Mouse (Mus musculus): Measurements from ENCODE around the gene Jade1.

Jade1 gene

GRCm38 (mm10) chr3:41548238-41548637 lies 7.3 kb upstream of the Jade1 start:
- DNase-seq (ENCODE audit: low read depth in 2 of 2, low spot score in 2 of 2): no peak

DNA sequence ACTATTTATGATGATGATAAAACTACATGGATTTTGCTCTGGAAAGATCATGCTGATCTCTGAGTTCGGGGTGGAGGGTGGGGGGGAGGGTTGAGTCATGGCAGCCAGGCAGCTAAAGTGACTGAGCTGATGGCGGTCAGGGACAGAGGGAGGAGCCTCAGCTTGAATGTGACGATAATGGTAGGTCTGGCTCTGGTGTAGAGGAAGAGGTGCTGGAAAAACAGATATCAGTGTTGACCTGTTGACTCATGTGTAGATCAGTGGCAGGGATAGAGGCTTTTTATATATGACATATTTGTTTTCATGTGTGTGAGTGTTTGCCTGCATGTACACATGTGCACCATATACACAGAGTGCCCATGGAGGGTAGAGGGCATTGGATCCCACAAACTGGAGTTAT lies 3.9 kb upstream of the Jade1 start:
- no peak for DNase-seq (ENCODE audit: low read depth in 2 of 2, low spot score in 2 of 2)

DNA sequence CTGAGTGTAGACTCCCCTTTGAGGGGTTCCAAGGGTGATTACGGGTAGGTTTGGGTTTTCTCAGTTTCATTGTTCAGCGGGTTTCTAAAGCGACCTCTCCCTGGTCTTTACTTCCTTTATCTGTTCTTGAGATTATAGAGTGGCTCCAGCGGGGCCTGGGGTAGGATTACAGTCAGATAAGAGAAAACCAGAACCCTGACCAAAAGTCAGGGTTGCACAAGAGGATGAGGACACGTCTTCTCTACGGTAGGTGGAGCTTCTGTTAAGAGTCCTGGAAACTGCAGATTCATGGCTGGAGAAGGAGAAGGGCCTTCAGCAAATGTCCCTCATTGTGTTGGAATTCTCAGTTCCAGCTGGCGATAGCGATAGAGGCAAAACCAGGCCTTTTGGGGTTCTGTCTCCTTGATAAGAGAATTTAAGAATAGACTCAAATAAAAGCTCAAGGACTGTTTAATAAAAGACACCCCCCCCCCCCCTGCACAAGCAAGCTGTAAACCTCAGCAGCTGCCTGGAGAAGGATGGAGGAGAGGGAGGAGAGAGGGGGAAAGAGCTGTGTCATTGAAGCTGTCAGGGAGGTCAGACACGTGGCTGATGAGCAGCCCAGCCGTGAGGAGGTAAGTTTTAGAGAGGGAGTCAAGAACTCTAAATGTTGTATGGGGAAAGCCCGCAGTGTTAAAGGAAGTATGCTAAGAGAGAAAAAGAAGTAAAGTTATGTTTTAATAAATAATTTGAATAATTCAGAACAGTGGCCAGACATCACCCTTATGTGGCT lies 2.6 kb upstream of the Jade1 start:
- DNase-seq (ENCODE audit: low read depth in 2 of 2, low spot score in 2 of 2): no peak

GRCm38 (mm10) chr3:41553681-41554080 lies 1.9 kb upstream of the Jade1 start:
- no peak for DNase-seq (ENCODE audit: low read depth in 2 of 2, low spot score in 2 of 2)

- DNase-seq (ENCODE audit: low read depth in 2 of 2, low spot score in 2 of 2): no peak
These were observed 753 bp upstream of the Jade1 start for GRCm38 (mm10) chr3:41554480-41555475.

DNA sequence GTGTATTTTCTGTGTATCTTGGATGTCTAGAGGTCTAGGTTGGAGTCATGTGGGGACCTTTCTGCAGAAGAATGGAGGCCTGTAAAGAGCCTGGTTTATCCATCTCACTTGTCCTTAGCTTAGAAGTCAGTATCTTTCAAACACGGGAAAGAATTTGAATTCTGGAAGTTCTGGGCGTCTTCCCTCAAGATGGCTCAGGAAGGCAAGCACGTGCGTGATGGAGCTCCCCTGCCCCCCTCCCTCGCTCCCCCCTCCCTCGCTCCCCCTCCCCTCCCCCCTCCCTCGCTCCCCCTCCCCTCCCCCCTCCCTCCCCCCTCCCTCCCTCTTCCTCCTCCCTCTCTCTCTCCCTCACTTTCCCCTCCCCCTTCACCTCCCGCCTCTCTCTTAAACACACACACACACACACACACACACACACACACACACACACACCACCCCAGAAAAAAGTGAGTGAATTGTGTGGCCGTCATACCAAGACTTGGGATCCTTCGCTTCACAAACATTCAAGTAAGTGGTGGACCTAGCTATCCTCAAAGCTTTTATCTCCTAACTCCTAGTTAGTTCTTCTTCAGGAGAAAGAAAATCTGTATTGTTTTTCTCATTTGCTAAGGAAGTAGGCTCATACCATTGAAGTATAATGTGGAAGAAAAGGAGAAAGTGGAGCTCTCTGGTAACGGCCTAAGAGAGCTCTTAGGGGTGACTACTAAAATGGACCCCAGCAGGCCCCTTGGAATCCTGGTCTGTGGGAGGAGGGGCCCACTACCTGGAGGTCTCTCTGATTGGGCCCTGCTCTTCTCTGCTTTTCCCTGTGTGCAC lies 1.1 kb downstream of the Jade1 start:
- DNase-seq (ENCODE audit: low read depth in 2 of 2, low spot score in 2 of 2): no peak

- no peak for DNase-seq (ENCODE audit: low read depth in 2 of 2, low spot score in 2 of 2)
These were observed 1.9 kb downstream of the Jade1 start for GRCm38 (mm10) chr3:41557267-41557995.

- no peak for DNase-seq (ENCODE audit: low read depth in 2 of 2, low spot score in 2 of 2)
These were observed 5.0 kb downstream of the Jade1 start for GRCm38 (mm10) chr3:41560489-41560888.

GRCm38 (mm10) chr3:41561787-41562186 lies 6.3 kb downstream of the Jade1 start:
- DNase-seq (ENCODE audit: low read depth in 2 of 2, low spot score in 2 of 2): no peak

DNA sequence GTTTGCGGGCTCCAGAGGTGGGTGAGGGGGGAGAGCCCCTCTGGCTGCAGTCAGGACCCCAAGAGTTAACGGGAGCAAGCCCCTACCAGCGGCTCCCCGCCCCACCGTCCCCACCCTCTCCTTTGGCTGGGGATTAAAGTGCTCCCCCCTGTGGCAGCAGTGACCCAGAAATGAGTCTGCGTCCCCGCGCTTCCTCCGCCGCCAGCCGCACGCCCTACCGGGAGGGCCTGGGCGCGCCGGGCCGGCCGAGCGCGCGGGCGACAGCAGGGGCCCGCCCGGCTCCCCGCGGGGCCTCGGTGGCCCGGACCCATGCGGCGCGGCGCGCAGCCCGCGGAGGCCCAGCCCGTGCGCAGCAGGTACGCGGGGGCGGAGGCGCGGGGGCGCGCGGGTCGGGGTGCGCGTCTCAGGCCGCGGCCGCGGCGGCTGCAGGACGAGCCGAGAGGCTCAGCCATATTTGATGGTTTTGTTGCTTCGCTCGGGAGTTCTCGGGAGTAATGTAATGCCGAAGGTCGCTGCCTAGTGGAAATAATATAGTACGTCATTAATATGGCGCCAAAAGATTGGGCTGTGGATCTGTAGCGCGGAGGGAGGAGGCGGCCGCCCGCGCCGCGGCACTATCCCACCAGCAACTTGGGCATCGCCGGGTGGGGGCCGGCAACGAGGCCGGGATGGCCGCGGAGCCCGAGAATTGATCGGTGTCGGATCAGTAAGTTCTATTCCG lies 7.8 kb downstream of the Jade1 start:
- peak; percentile 53 to 76 for DNase-seq (ENCODE audit: low read depth in 2 of 2, low spot score in 2 of 2)

- peak in 1 of 2 experiments; percentile 21 for DNase-seq (ENCODE audit: low read depth in 2 of 2, low spot score in 2 of 2)
These were observed 8.5 kb downstream of the Jade1 start for GRCm38 (mm10) chr3:41563997-41564396.

GRCm38 (mm10) chr3:41564471-41565213 lies 9.1 kb downstream of the Jade1 start:
- peak; percentile 67 to 70 for DNase-seq (ENCODE audit: low read depth in 2 of 2, low spot score in 2 of 2)

- DNase-seq (ENCODE audit: low read depth in 2 of 2, low spot score in 2 of 2): peak; percentile 52 to 54
These were observed 9.9 kb downstream of the Jade1 start for GRCm38 (mm10) chr3:41565410-41565823.

DNA sequence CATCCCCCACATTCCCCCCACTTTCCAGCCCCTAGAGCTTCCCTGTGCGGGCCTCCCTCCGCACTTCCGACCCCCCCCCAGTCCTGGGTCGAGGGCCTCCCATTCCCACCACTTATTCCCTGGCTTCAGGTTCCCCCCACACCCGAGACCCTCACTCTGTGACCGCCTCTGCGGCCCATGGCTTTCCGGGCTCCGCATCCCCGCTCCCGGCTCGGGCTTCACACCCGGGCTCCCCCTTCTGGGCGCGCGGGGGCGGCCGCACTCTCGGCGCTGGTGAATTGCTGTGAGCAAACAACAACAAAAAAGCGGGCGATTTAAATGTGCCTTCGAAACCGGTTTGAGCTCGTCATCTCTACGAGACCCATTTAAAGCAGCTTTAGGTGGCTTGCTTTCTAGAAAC lies 10.4 kb downstream of the Jade1 start:
- DNase-seq (ENCODE audit: low read depth in 2 of 2, low spot score in 2 of 2): peak; percentile 61 to 68

- DNase-seq (ENCODE audit: low read depth in 2 of 2, low spot score in 2 of 2): no peak
These were observed 14.4 kb downstream of the Jade1 start for GRCm38 (mm10) chr3:41569943-41570342.

GRCm38 (mm10) chr3:41572131-41572530 lies 16.6 kb downstream of the Jade1 start:
- DNase-seq (ENCODE audit: low read depth in 2 of 2, low spot score in 2 of 2): no peak

- DNase-seq (ENCODE audit: low read depth in 2 of 2, low spot score in 2 of 2): no peak
These were observed 17.4 kb downstream of the Jade1 start for GRCm38 (mm10) chr3:41572968-41573367.

GRCm38 (mm10) chr3:41574208-41574607 lies 18.7 kb downstream of the Jade1 start:
- DNase-seq (ENCODE audit: low read depth in 2 of 2, low spot score in 2 of 2): no peak
